Mouse (Mus musculus) hindbrain, embryonic 10.5 days (tissue): ENCODE results near the gene Foxs1. TPM values are rescaled to one million over a fixed set of nuclear protein-coding genes. Genes with fewer than 3 reads are reported as not detected.

Experiments used
- DNase-seq: peaks from one replicate; pipeline ENCODE4 v3.0.0-alpha.2; 2017; ENCODE audit warnings: low spot score
- H3K27ac ChIP-seq: fragments of 300-500 bp; sonication (generic); 2 replicates; pipeline ENCODE4 v1.5.1; 2016; ENCODE audit warnings: mild to moderate bottlenecking, moderate library complexity
- H3K27me3 ChIP-seq: fragments of 300-500 bp; sonication (generic); 2 replicates; pipeline ENCODE4 v1.6.1; 2016; ENCODE audit warnings: mild to moderate bottlenecking; ENCODE audit not compliant: poor library complexity, insufficient read depth, severe bottlenecking
- H3K36me3 ChIP-seq: fragments of 300-500 bp; sonication (generic); 2 replicates; pipeline ENCODE4 v1.6.1; 2016; ENCODE audit warnings: mild to moderate bottlenecking, moderate library complexity
- H3K4me1 ChIP-seq: fragments of 300-500 bp; sonication (generic); replicated peaks from 2 replicates; pipeline ENCODE4 v1.6.1; 2016; ENCODE audit warnings: mild to moderate bottlenecking
- H3K4me3 ChIP-seq: fragments of 300-500 bp; sonication (generic); 2 replicates; pipeline ENCODE4 v1.5.1; 2016; ENCODE audit warnings: mild to moderate bottlenecking, moderate library complexity
- H3K9me3 ChIP-seq: fragments of 300-500 bp; sonication (generic); 2 replicates; pipeline ENCODE4 v1.6.1; 2016; ENCODE audit warnings: mild to moderate bottlenecking, moderate library complexity
- WGBS: fragments of 180-500 bp; shearing (Covaris S2); methylation state at CpG from one replicate; pipeline ENCODE4 v1.1.7; 2016; 5-methylcytosine and 5-hydroxymethylcytosine counted together
- polyA plus RNA-seq: library from polyadenylated mRNA; unstranded; fragments of >200 nt; fragmentation: Nextera tagmentation; extraction: Ambion mirVana; gene quantifications from 2 replicates; pipeline ENCODE4 v1.2.1, GENCODE M21; 2016

The Foxs1 gene
- polyA plus RNA-seq, result 0.56 and 1.0 TPM in 2 replicates

GRCm38 (mm10) chr2:152933048-152933447 lies at the start of gene Foxs1:
TSS of gene Foxs1 (minus strand) at chr2:152933208.
- H3K4me1 ChIP-seq, result peaks cover 34% of the 10 kb centered on the region
- H3K27ac ChIP-seq, result peak within 1 kb of the TSS; percentile 59
- no peaks in the 10 kb centered on the region for H3K36me3 ChIP-seq
- H3K4me3 ChIP-seq, result no peak within 1 kb of the TSS
- no peaks in the 10 kb centered on the region for H3K9me3 ChIP-seq
- peaks cover 40% of the 10 kb centered on the region for H3K27me3 ChIP-seq
- DNase-seq, result no peak
- WGBS, result 43% methylated on average over 9 of the region's 9 CpGs

- 72% methylated on average over 3 of the region's 3 CpGs for WGBS
- Histone ChIP-seq H3K27me3 (no peaks in the 10 kb centered on the region), H3K27ac (no peak overlapping the region), H3K4me3 (no peak overlapping the region), H3K4me1 (no peaks in the 10 kb centered on the region), H3K36me3 (no peaks in the 10 kb centered on the region), H3K9me3 (no peaks in the 10 kb centered on the region)
- DNase-seq, result no peak
Measured at GRCm38 (mm10) chr2:152976991-152977390, 44.0 kb upstream of the Foxs1 start.

- 80% methylated on average over 4 of the region's 4 CpGs for WGBS
- DNase-seq, result no peak
Measured at GRCm38 (mm10) chr2:152965555-152965954, 32.5 kb upstream of the Foxs1 start.

GRCm38 (mm10) chr2:152962091-152962793 lies 29.2 kb upstream of the Foxs1 start, which contains the start of gene Ttll9:
TSS of gene Ttll9 (plus strand) at chr2:152962485.
- Histone ChIP-seq H3K4me3 (peak within 1 kb of the TSS; percentile 58), H3K4me1 (peaks cover 3% of the 10 kb centered on the region; the same call in 1 of the 2 replicates), H3K27me3 (peaks cover 6% of the 10 kb centered on the region; the same call in 1 of the 2 replicates), H3K9me3 (no peaks in the 10 kb centered on the region), H3K27ac (peak within 1 kb of the TSS; percentile 69), H3K36me3 (no peaks in the 10 kb centered on the region)
- 3% methylated on average over 34 of the region's 34 CpGs for WGBS
- DNase-seq, result peak; percentile 85

More at GRCm38 (mm10) chr2:152965555-152965954, 32.5 kb upstream of the Foxs1 start:
- Histone ChIP-seq H3K27me3 (peaks cover 4% of the 10 kb centered on the region; the same call in 1 of the 2 replicates), H3K9me3 (no peaks in the 10 kb centered on the region), H3K4me3 (no peak overlapping the region), H3K27ac (no peak overlapping the region), H3K36me3 (no peaks in the 10 kb centered on the region), H3K4me1 (peaks cover 3% of the 10 kb centered on the region; the same call in 1 of the 2 replicates)

GRCm38 (mm10) chr2:152958116-152958515 lies 25.1 kb upstream of the Foxs1 start:
- no peak overlapping the region for H3K27ac ChIP-seq
- 71% methylated on average over 3 of the region's 3 CpGs for WGBS
- H3K9me3 ChIP-seq, result no peaks in the 10 kb centered on the region
- H3K27me3 ChIP-seq, result peaks cover 22% of the 10 kb centered on the region; the same call in 1 of the 2 replicates
- peaks cover 13% of the 10 kb centered on the region for H3K4me1 ChIP-seq
- no peak for DNase-seq
- H3K4me3 ChIP-seq, result no peak overlapping the region
- H3K36me3 ChIP-seq, result no peaks in the 10 kb centered on the region

- H3K4me3 ChIP-seq, result peak overlapping the region; percentile 77
- peaks cover 75% of the 10 kb centered on the region for H3K27me3 ChIP-seq
- H3K4me1 ChIP-seq, result peaks cover 34% of the 10 kb centered on the region
- 12% methylated on average over 13 of the region's 13 CpGs for WGBS
- no peaks in the 10 kb centered on the region for H3K9me3 ChIP-seq
- H3K36me3 ChIP-seq, result no peaks in the 10 kb centered on the region
- peak; percentile 43 for DNase-seq
- peak overlapping the region; percentile 87 for H3K27ac ChIP-seq
Measured at GRCm38 (mm10) chr2:152951850-152952720, 19.1 kb upstream of the Foxs1 start.

GRCm38 (mm10) chr2:152951065-152951849 lies 18.2 kb upstream of the Foxs1 start, which contains the start of gene Dusp15:
TSS of gene Dusp15 (minus strand) at chr2:152951698.
- no peaks in the 10 kb centered on the region for H3K9me3 ChIP-seq
- WGBS, result 1% methylated on average over 54 of the region's 54 CpGs
- H3K4me3 ChIP-seq, result peak within 1 kb of the TSS; percentile 77
- peak; percentile 65 for DNase-seq
- peaks cover 78% of the 10 kb centered on the region for H3K27me3 ChIP-seq
- H3K36me3 ChIP-seq, result no peaks in the 10 kb centered on the region
- H3K4me1 ChIP-seq, result peaks cover 34% of the 10 kb centered on the region
- peak within 1 kb of the TSS; percentile 87 for H3K27ac ChIP-seq

DNA sequence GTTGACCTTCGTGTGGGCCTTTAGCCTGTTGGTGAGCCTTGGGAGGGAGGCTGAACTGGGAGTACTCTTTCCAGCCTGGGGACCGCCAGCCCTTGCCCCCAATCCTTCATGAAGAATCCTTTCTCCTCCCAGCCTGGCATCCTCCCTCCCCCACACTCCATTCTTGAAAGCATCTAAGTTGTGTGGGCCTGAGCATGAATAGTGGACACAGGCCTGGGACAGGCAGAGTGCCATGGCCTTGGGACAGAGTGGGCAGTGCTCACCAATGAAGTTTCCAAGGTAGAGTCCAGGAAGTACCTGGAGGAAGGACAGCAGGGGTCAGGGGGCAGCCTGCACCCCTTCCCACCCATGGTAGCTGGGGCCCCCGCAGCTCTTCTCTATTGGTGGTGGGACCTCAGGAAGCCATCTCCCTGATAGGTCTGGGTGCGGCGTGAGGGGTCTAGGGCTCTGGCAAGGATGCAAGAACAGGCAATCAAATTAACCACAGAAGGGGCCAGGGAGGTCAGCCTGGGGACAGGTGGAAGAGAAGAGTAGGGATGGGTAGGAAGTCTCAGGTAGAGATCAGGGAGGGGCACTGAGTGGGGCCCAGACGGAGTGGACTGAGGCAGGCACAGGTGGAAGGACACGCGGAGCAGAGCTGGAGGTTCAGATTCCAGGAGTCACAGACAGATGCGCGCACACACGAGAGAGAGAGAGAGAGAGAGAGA lies 17.5 kb upstream of the Foxs1 start:
- peaks cover 85% of the 10 kb centered on the region for H3K27me3 ChIP-seq
- H3K4me3 ChIP-seq, result peak overlapping the region; percentile 77
- 40% methylated on average over 11 of the region's 11 CpGs for whole genome bisulfite sequencing

DNA sequence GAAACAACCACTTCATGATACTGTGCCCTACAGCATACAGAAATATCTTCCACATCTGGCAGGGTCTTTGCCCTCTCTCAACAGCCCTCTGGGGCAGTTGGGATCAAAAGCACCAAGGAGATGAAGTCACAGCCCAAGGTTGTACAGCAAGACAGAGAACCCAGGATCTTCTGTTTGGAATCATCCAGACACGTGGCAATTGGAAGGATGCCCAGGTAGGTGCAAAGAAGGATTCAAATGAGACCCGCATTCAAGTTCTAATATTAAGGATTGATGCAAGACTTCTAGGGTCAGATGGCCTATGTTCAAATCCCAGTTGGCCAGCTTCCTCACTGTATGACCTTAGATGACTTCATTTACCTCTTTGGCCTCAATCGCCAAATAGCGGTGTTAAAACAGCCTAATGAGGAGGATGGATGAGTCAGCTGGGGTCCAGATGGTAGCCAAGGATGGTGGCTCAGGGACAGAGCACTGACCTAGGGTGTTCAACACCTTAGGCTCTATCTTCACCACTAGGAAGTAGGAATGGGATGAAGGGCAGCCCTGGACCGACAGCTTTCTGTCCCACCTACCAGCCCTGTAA lies 15.5 kb upstream of the Foxs1 start:
- Histone ChIP-seq H3K27me3 (peaks cover 96% of the 10 kb centered on the region), H3K36me3 (no peaks in the 10 kb centered on the region), H3K4me1 (peaks cover 27% of the 10 kb centered on the region), H3K27ac (no peak overlapping the region), H3K4me3 (no peak overlapping the region), H3K9me3 (no peaks in the 10 kb centered on the region)
- DNase-seq, result no peak
- 88% methylated on average over 5 of the region's 5 CpGs for WGBS

More for the DNA sequence above, 17.5 kb upstream of the Foxs1 start:
- DNase-seq, result no peak
- Histone ChIP-seq H3K27ac (peak overlapping the region; percentile 87; the same call in 1 of the 2 replicates), H3K4me1 (peaks cover 34% of the 10 kb centered on the region), H3K36me3 (no peaks in the 10 kb centered on the region), H3K9me3 (no peaks in the 10 kb centered on the region)

GRCm38 (mm10) chr2:152947098-152947497 lies 14.1 kb upstream of the Foxs1 start:
- WGBS, result 72% methylated on average over 7 of the region's 7 CpGs
- DNase-seq, result no peak
- H3K9me3 ChIP-seq, result no peaks in the 10 kb centered on the region
- H3K4me1 ChIP-seq, result peaks cover 33% of the 10 kb centered on the region
- no peaks in the 10 kb centered on the region for H3K36me3 ChIP-seq
- H3K27me3 ChIP-seq, result peaks cover 100% of the 10 kb centered on the region
- H3K27ac ChIP-seq, result no peak overlapping the region
- no peak overlapping the region for H3K4me3 ChIP-seq

GRCm38 (mm10) chr2:152944013-152944412 lies 11.0 kb upstream of the Foxs1 start:
- Histone ChIP-seq H3K27ac (no peak overlapping the region), H3K4me1 (peaks cover 24% of the 10 kb centered on the region), H3K4me3 (no peak overlapping the region; the same call in 1 of the 2 replicates), H3K9me3 (no peaks in the 10 kb centered on the region), H3K27me3 (peaks cover 99% of the 10 kb centered on the region), H3K36me3 (no peaks in the 10 kb centered on the region)
- 63% methylated on average over 9 of the region's 9 CpGs for WGBS
- no peak for DNase-seq
